Mouse (Mus musculus) layer of hippocampus, adult 18-20 months (tissue): Measurements from ENCODE around the gene Ptpn3. TPM values are rescaled to one million over a fixed set of nuclear protein-coding genes. Genes with fewer than 3 reads are reported as not detected.
A peak's percentile ranks its signal among the peaks of the same experiment; 100 is the strongest.
"Not testable (repeated sequence)": the region's sequence is repeated elsewhere in the genome, so short reads cannot be mapped to it uniquely, and the experiment has no call there.

ENCODE experiments used
- DNase-seq, 2 experiments: peaks; one replicate each; pipeline ENCODE4 v3.0.0; 2022; ENCODE audit warnings: low spot score in 2 of 2
- total RNA-seq, 2 experiments: library from RNA; stranded (reverse); gene quantifications; 2 replicates each; pipeline ENCODE4 v1.2.3; 2021

The Ptpn3 gene
- total RNA-seq, 2 experiments from 2014 or later: 79.0 to 87.4 TPM

GRCm38 (mm10) chr4:57299701-57300468 is 1.8 kb downstream of the Ptpn3 start:
- DNase-seq: peak; percentile 54 to 58

- DNase-seq: peak; percentile 46 to 77
Measured at GRCm38 (mm10) chr4:57299308-57299700, 2.3 kb downstream of the Ptpn3 start.

DNA sequence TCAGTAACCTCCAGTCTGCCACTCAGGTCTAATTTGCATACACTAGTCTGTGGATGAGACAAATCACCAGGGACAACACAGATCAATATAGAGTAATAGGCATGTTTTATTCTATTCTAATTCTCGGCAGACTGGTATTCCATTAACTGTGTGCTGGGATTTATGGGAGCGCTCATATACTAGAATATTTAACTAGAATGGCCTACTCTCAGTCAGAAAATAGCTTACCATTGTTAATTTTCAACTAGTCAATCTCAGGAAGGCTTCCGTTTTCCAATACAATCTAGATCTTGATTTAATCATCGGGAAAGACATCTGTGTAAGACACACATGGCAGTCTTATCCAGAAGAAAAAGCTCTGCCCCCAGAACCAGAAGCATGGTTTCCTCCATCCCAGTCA is 3.5 kb downstream of the Ptpn3 start:
- no peak for DNase-seq

- DNase-seq: no peak
Measured at GRCm38 (mm10) chr4:57294971-57295656, 6.5 kb downstream of the Ptpn3 start.

GRCm38 (mm10) chr4:57292670-57293069 is 9.0 kb downstream of the Ptpn3 start:
- no peak for DNase-seq

- DNase-seq: no peak
Measured at GRCm38 (mm10) chr4:57290049-57290448, 11.6 kb downstream of the Ptpn3 start.

GRCm38 (mm10) chr4:57287808-57288207 is 13.8 kb downstream of the Ptpn3 start:
- DNase-seq: no peak

DNA sequence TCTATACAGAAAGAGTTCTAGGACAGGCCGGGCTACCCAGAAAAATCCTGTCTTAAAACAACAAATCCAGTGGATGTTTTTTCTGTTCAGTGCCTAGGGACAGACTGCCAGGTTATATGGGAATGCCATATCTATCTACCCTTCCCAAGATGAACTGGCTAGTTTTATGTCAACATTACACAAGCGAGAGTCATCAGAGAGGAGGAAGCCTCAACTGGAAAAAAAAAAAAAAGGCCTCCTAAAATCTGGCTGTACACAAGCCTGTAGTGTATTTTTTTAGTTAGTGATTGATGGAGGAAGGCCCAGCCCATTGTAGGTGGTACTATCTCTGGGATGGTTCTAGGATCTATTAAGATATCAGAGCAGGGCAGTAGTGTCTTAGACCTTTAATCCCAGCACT is 16.4 kb downstream of the Ptpn3 start:
- no peak for DNase-seq

GRCm38 (mm10) chr4:57283189-57283588 is 18.4 kb downstream of the Ptpn3 start:
- no peak for DNase-seq

DNA sequence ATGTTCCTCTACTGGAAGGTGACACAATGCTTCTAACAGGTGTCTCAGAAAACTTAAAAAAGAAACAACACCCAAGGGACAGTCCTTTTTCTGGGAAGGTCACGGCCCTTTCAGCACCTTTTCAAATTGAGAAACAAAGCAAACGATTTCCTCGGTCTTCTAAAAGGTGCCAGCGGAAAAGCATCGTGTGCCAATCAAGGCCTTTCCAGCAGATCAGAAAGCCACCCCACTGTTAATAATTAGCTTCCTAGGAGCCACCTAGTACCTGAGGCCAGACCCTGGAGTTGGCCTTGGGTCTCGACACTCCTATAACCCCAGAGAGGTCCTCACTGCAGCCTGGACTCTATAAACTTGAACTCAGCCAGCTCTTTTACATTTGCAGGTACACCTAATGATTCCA is 19.0 kb downstream of the Ptpn3 start:
- no peak for DNase-seq

DNA sequence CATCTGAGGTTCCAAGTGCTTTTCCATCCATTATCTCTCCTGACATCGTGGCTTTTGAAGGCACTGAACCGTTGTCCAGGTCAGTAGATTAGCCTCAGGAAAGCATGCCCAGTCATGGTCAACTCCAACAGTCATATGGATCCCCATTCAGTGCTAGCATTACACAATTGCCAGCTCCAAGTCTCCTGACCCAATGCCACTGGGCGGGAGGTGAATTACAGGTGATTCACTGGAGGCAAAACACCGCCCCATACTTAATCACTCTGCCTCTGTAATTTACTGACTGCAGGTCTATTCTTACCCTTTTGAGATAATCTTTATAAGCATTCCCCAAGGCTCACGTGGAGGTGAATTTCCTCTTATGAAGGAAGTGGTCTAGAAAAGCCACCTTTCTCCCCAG is 19.5 kb downstream of the Ptpn3 start:
- DNase-seq: no peak

GRCm38 (mm10) chr4:57280888-57281287 is 20.7 kb downstream of the Ptpn3 start:
- no peak for DNase-seq

DNA sequence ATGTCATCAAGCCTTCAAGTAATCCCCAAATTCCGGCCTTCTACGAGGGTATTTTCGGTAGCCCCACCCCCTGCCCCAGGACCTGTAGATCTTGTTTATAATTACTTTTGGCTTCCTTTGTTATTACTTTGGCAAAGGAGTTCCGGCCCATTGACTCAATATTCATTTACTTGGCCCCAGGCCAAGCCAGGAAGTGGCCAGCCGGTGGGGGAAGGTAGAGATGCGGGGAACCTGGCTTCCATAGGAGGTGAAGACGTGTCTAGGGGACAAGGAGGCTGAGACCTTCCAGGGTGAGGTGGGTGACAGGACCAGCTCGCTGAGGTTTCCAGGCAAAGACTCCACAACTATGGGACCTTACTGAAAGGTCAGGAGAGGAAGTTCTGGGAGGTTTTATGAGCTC is 22.4 kb downstream of the Ptpn3 start:
- no peak for DNase-seq

- no peak for DNase-seq
Measured at GRCm38 (mm10) chr4:57278812-57279211, 22.8 kb downstream of the Ptpn3 start.

DNA sequence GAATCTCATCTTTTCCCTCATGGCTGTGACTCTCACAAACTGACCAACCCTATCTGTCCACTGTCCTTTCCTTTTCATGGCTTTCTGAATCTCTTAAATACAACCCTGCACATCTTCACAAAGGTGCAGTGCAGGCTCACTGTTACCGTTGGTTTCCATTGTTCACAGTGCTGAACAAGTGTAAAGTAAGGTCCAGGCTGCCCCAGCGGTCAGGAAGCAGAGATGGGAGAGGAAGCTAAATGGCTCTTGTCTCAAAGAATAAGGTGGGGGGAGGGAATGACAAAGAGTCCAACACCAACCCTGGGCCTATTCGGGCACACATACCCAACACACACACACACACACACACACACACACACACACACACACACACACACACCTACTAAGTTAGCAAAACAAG is 24.0 kb downstream of the Ptpn3 start:
- DNase-seq: no peak

DNA sequence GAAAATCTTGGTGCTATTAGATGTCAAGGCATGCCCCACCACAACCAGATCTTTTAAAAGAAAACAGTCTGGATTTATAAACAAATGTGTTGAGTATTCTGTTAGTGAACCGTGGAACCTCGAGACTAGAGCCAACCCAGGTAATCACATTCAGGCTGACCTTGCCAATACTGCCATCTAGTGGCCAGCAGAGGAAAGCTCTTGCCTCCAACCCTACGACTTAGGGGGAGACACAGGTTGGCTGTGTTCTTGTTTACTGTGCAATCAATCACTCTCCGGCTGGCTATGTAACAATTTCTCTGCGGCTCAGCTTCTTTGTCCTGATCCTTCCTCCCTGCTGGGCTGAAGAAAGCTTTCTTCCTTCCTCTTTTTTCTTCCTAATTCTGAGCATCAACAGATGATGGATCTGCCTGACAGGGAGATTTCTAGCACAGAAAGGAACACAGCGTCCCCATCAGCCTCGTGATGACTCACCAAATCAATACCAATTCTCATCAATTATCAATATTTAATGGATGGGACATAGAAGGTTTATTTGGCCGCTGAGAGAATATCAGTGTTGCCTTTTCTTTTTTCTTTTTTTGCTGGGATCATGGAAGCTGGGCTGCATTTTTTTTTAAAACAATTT is 26.4 kb downstream of the Ptpn3 start:
- peak; percentile 62 to 80 for DNase-seq

DNA sequence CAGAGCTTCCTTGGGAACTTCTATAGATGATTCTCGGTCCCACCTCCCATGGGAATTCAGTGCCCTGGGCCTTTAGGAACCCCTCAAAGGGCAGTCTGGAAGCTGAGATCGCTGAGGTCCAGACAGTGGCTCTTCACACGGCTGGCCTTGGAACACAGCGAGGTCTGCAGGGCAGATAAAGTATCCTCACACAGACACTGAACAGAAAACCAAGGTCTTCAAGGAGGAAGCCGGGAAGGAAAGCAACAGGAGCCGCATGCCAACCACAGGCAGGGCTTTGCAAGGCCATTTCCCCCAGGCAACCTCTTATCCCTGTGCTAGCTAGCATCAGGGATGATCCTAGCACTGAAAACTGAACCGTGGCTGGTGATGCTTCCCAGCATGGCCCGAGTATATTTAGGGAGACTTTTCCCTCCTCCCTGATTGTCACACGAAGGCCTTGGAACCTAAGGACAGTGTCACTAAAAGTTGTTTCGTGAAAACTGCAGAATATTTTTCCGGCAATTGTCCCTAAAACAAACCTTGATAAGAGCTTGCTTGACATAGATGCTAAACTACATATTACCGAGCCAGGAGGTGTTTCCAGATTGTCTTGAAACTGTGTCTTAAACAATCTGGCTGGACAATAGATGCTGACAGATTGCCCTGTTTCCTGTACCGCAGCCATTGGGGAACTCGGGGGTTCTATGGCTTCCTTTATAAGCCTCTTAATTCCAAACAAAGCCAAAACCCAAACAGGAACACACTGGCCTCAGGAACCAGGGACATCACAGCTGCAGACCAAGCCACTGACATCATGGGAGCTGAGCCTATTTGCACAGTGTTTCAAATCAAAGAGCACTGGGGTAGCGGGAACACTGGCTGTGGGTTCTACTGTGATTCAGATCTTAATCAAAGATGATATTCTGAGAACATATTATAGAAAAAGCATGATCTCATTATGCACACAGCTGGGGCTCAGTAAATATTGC is 27.8 kb downstream of the Ptpn3 start:
- DNase-seq: no peak

- no peak for DNase-seq
Measured at GRCm38 (mm10) chr4:57270991-57271390, 30.6 kb downstream of the Ptpn3 start.

DNA sequence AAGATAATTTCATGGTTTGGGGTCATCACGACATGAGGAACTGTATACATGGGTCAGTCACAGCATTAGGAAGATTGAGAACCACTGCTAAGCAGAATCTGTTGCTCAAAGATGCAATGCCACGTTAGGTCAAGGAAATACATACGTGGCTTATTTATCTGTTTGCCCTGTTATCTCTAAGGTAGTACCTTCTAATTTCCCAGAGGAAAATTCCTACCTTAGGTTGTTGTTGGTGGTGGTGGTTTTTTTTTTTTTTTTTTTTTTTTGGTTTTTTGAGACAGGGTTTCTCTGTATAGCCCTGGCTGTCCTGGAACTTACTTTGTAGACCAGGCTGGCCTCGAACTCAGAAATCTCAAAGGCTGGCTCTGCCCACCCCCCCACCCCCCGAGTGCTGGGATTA is 31.1 kb downstream of the Ptpn3 start:
- not testable (repeated sequence) for DNase-seq

DNA sequence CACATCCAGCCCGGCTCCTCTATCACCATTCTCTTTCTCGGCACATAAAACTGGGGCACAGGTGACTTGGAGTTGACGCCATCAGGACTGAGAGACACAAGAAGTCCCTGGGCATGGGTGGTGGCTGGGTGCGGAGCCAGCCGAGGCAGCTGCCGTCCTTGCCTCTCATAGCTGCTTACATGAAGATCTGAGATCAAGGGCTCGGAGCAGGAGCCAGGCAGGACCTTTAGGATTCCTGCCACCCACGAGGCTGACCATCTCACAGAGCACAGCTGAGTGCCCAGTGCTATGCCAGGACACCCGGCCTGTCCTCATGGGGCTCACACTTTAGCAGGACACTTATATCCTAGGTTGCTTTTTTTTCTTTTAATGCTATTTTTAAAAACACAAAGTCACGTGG is 32.3 kb downstream of the Ptpn3 start:
- DNase-seq: no peak

DNA sequence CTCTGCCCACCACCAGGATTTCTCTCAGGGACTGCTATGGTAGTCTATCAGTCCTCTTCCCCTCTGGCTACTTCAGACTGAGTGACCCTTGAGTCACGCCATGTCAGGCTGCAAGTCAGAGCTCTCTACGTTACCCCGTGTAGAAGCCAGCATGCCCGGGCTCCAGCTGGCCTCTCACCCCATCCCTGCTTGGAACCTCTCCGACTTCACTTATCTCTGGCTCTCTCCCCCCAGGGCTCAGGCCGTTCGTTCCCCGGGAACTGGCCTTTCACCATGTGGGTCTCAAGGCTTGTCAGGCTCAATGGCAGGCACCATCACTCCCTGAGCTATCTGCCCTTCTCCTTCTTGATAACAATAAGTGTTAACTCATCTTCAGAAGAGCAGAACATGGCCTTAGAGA is 33.3 kb downstream of the Ptpn3 start:
- DNase-seq: no peak
